Mouse (Mus musculus): Measurements from ENCODE around the gene Gm14412. TPM values are rescaled to one million over a fixed set of nuclear protein-coding genes. Genes with fewer than 3 reads are reported as not detected.
"Not testable (repeated sequence)": the region's sequence is repeated elsewhere in the genome, so short reads cannot be mapped to it uniquely, and the experiment has no call there.

The Gm14412 gene
- 0.05 TPM for polyA plus RNA-seq (2012; fragmentation: generic; extraction: Trizol)
- long read RNA-seq, experiment 1, result 0 reads
- long read RNA-seq, experiment 2, result 0 reads

DNA sequence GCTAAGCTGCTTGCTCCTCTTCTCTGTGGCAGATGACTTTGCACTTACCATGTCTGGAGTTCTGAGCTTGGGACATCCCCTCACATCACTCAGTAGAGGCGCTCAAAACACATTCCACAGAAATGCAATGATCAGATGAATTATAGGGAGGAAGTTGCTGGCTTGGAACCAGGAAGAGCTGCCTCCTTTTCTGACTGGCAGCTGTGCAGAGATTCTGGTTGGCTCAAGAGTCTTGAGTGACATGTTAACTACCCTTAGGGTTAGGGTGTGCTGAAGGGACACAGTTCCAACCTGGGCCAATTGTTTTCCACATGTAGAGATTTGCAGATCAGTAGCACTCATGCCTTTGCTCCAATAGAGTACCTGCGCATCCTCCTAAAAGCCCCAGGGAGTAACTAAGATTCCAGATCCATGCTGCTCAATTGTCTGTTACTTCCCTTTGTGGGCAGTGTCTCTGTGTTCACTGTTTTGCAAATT, at the start of gene Gm14412:
Gene Gm14412, minus strand, starts transcription at position 51 of the 477 bp plus-strand sequence.
- H3K79me3 ChIP-seq (ENCODE audit: low read depth); H3K4me3 ChIP-seq (ENCODE audit: insufficient read depth, poor library complexity, severe bottlenecking); H3K79me2 ChIP-seq (ENCODE audit: control insufficient read depth, insufficient read depth); H3K27me3 ChIP-seq (ENCODE audit: control insufficient read depth, insufficient read depth, insufficient read length); H3K36me3 ChIP-seq (ENCODE audit: control insufficient read depth, insufficient read depth); H3ac ChIP-seq (ENCODE audit: control insufficient read depth, insufficient read length, low read depth): not testable (repeated sequence)

DNA sequence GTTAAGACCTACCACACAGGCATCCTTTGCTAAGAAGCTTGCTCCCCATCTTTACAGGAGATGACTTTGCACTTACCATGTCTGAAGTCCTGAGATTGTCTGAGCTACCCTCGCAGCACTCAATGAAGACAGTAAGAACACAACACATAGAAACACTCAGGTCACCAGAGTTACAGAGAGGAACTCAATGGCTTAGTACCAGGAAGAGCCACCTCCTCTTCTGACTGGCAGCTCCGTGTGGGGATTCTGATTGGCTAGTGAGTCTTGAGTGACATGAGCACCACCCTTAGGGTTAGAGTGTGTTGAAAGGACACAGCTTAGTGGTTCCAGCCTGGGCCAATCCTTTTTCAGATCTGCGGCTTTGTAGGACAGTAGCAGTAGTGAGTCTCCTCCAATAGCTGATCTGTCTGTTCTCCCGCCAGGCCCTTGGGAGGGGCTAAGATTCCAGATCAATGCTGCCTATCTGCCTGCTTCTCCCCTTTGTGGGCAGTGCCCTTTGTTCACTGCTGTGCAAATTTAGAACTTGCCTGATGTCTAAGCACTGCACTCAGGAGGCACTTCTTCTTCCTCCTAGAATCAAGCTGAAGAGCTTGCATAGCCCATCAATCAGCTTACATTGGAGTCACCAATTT, 5.7 kb upstream of the Gm14412 start:
- not testable (repeated sequence) for H3ac ChIP-seq (ENCODE audit: control insufficient read depth, insufficient read length, low read depth); H3K79me3 ChIP-seq (ENCODE audit: low read depth); H3K4me3 ChIP-seq (ENCODE audit: insufficient read depth, poor library complexity, severe bottlenecking); H3K79me2 ChIP-seq (ENCODE audit: control insufficient read depth, insufficient read depth); H3K27me3 ChIP-seq (ENCODE audit: control insufficient read depth, insufficient read depth, insufficient read length); H3K36me3 ChIP-seq (ENCODE audit: control insufficient read depth, insufficient read depth)

DNA sequence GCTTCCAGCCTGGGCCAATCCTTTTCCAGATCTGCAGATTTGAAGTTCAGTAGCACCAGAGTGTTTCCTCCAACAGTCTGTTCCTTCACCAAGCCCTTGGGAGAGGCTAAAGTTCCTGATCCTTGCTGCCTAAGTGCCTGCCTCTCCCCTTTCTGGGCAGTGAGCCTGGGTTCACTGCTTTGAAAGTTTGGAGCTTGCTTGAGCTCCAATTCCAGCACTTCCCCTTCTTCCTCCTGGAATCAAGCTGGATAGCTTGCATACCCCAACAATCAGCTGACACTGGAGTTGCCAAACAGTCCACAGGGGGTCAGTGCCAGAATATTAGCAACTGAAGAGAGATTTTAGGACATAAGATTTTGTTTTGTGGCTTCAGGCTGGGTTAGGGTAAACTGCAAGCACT, 2.7 kb downstream of the Gm14412 start:
- H3ac ChIP-seq (ENCODE audit: control insufficient read depth, insufficient read length, low read depth); H3K4me3 ChIP-seq (ENCODE audit: insufficient read depth, poor library complexity, severe bottlenecking); H3K36me3 ChIP-seq (ENCODE audit: control insufficient read depth, insufficient read depth); H3K27me3 ChIP-seq (ENCODE audit: control insufficient read depth, insufficient read depth, insufficient read length); H3K79me2 ChIP-seq (ENCODE audit: control insufficient read depth, insufficient read depth); H3K79me3 ChIP-seq (ENCODE audit: low read depth): not testable (repeated sequence)

DNA sequence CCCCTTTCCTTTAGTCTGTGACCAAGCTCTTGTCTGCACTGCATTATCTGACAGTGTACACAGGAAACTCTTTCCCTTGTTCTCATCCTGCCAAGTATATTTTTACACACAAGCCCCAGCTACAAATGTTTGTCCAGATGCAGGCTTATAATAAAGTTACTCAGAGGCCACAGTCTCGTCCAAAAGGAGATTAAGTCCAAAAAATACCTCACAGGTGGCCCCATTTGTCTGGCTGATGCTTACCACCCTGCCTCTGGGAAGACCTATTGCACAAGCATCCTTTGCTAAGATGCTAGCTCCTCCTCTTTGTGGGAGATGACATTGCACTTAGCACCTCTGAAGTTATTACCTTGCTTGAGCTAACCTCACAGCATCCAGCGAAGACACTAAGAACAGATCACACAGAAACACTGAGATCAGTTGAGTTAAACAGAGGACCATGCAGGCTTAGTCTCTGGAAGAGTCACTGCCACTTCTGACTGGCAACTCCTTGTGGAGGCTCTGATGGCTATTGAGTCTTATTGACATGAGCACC, 3.3 kb downstream of the Gm14412 start:
- not testable (repeated sequence) for H3K27me3 ChIP-seq (ENCODE audit: control insufficient read depth, insufficient read depth, insufficient read length); H3K4me3 ChIP-seq (ENCODE audit: insufficient read depth, poor library complexity, severe bottlenecking); H3ac ChIP-seq (ENCODE audit: control insufficient read depth, insufficient read length, low read depth); H3K79me3 ChIP-seq (ENCODE audit: low read depth); H3K79me2 ChIP-seq (ENCODE audit: control insufficient read depth, insufficient read depth); H3K36me3 ChIP-seq (ENCODE audit: control insufficient read depth, insufficient read depth)

DNA sequence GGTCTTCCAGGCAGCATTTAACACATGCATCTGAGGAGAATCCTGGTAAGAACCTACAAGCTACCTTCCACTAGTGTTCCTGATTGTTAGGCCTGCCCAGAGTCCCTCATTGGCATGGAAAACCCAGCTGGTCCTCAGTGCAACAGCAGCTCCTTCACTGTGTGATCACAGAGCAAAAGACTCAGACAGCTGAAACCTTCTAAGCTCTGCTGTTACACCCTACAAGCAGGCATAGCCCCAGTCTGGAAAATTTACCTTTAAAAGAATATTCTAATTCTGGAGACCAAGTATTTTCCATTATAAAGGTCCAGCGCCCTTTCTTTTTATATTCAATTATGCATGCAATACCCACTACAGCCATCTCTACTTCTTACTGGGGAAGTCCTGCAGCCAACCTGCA, 5.1 kb downstream of the Gm14412 start:
- Histone ChIP-seq H3ac (ENCODE audit: control insufficient read depth, insufficient read length, low read depth) (no peak overlapping the region), H3K27me3 (ENCODE audit: control insufficient read depth, insufficient read depth, insufficient read length) (no peaks in the 10 kb centered on the region), H3K36me3 (ENCODE audit: control insufficient read depth, insufficient read depth) (no peaks in the 10 kb centered on the region), H3K4me3 (ENCODE audit: insufficient read depth, poor library complexity, severe bottlenecking) (no peak overlapping the region), H3K79me2 (ENCODE audit: control insufficient read depth, insufficient read depth) (no peaks in the 10 kb centered on the region), H3K79me3 (ENCODE audit: low read depth) (no peaks in the 10 kb centered on the region)
- TF ChIP-seq MAX (IDR thresholded peaks at IDR 0.05) (no peak), FOSL1 (IDR thresholded peaks at IDR 0.05; ENCODE audit: insufficient read depth, low read length, poor library complexity, severe bottlenecking) (no peak), MYOG (IDR thresholded peaks at IDR 0.05; ENCODE audit: control insufficient read depth, extremely low read depth, insufficient read length) (no peak), CTCF (IDR thresholded peaks at IDR 0.05; ENCODE audit: control insufficient read depth, insufficient read depth, insufficient read length) (no peak), CEBPB (IDR thresholded peaks at IDR 0.05; ENCODE audit: low read depth) (no peak), MYOD1 (IDR thresholded peaks at IDR 0.05; ENCODE audit: control insufficient read depth, insufficient read length, low read depth) (no peak), USF1 (IDR thresholded peaks at IDR 0.05; ENCODE audit: low read depth) (no peak)

DNA sequence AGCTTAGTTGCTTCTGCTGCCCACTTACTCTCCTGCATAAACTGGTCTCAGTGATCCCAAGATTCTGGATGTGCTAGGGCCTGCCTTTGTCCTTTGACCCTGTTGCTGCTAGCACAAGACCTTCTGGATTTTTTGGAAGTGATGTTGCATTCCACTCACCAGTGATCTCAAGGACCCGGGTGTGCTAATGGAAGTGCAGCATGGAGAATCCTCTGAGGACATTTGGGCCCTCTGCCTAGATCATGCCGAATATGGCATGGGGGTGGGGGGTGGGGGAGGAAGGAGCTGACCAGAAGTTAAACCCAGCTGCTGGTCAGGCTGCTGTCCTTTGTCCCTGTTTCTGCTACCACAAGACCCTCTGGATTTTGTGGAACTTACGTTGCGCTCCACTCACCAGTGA, 14.5 kb downstream of the Gm14412 start:
- not testable (repeated sequence) for H3ac ChIP-seq (ENCODE audit: control insufficient read depth, insufficient read length, low read depth); H3K27me3 ChIP-seq (ENCODE audit: control insufficient read depth, insufficient read depth, insufficient read length); H3K79me2 ChIP-seq (ENCODE audit: control insufficient read depth, insufficient read depth); H3K79me3 ChIP-seq (ENCODE audit: low read depth); H3K36me3 ChIP-seq (ENCODE audit: control insufficient read depth, insufficient read depth); H3K4me3 ChIP-seq (ENCODE audit: insufficient read depth, poor library complexity, severe bottlenecking)

DNA sequence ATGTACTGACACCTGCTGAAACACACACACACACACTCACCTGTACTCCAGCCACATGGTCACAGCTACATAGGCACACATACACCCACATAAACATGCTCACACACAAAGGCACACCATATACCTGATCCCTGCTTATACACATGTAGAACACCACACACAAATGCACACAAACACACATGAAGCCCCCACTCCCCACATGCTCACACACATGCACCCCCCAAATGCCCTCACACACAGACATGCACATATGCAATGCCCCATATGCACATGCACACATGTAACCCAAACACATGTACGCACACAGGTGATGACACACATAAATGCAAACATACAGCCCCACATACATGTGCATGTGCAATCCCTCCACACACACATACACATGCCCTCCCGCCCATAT, 19.1 kb downstream of the Gm14412 start:
- H3ac ChIP-seq (ENCODE audit: control insufficient read depth, insufficient read length, low read depth); H3K36me3 ChIP-seq (ENCODE audit: control insufficient read depth, insufficient read depth); H3K79me2 ChIP-seq (ENCODE audit: control insufficient read depth, insufficient read depth); H3K4me3 ChIP-seq (ENCODE audit: insufficient read depth, poor library complexity, severe bottlenecking); H3K27me3 ChIP-seq (ENCODE audit: control insufficient read depth, insufficient read depth, insufficient read length); H3K79me3 ChIP-seq (ENCODE audit: low read depth): not testable (repeated sequence)

DNA sequence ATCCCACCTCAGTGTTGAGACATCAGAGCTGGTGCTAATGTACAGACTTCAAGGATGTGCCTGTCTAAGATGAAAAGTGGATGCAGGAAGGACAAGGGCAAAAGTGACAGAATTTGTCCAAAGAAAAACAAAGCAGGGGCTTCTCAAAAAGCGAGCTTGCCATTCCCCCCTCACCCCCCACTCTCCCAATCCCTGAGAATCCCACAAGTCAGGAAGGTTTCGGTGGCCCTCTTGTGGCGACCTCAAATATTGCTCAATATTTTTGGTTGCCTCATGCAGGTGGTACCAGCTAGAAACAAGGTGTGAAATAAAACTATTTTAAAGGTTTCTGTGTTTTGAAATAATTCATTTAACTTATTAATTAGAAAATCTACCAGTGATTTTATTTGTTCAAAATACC, 40.4 kb downstream of the Gm14412 start:
- H3K79me3 ChIP-seq (ENCODE audit: low read depth); H3K27me3 ChIP-seq (ENCODE audit: control insufficient read depth, insufficient read depth, insufficient read length); H3K79me2 ChIP-seq (ENCODE audit: control insufficient read depth, insufficient read depth); H3K4me3 ChIP-seq (ENCODE audit: insufficient read depth, poor library complexity, severe bottlenecking); H3ac ChIP-seq (ENCODE audit: control insufficient read depth, insufficient read length, low read depth); H3K36me3 ChIP-seq (ENCODE audit: control insufficient read depth, insufficient read depth): not testable (repeated sequence)

DNA sequence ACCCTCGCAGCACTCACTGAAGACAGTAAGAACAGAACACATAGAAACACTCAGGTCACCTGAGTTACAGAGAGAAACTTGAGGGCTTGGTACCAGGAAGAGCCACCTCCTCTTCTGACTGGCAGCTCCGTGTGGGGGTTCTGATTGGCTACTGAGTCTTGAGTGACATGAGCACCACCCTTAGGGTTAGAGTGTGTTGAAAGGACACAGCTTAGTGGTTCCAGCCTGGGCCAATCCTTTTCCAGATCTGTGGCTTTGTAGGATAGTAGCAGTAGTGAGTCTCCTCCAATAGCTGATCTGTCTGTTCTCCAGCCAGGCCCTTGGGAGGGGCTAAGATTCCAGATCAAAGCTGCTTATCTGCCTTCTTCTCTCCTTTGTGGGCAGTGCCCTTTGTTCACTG, 46.4 kb downstream of the Gm14412 start:
- H3ac ChIP-seq (ENCODE audit: control insufficient read depth, insufficient read length, low read depth); H3K36me3 ChIP-seq (ENCODE audit: control insufficient read depth, insufficient read depth); H3K79me2 ChIP-seq (ENCODE audit: control insufficient read depth, insufficient read depth); H3K79me3 ChIP-seq (ENCODE audit: low read depth); H3K27me3 ChIP-seq (ENCODE audit: control insufficient read depth, insufficient read depth, insufficient read length); H3K4me3 ChIP-seq (ENCODE audit: insufficient read depth, poor library complexity, severe bottlenecking): not testable (repeated sequence)

DNA sequence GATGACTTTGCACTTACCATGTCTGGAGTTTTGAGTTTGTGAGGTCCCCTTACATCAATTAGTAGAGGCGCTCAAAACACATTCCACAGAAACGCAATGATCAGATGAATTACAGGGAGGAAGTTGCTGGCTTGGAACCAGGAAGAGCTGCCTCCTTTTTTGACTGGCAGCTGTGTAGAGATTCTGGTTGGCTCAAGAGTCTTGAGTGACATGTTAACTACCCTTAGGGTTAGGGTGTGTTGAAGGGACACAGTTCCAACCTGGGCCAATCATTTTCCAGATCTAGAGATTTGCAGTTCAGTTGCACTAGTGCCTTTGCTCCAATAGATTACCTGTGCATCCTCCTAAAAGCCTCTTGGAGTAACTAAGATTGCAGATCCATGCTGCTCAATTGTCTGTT, 51.9 kb downstream of the Gm14412 start:
- H3K27me3 ChIP-seq (ENCODE audit: control insufficient read depth, insufficient read depth, insufficient read length); H3ac ChIP-seq (ENCODE audit: control insufficient read depth, insufficient read length, low read depth); H3K4me3 ChIP-seq (ENCODE audit: insufficient read depth, poor library complexity, severe bottlenecking); H3K79me2 ChIP-seq (ENCODE audit: control insufficient read depth, insufficient read depth); H3K36me3 ChIP-seq (ENCODE audit: control insufficient read depth, insufficient read depth); H3K79me3 ChIP-seq (ENCODE audit: low read depth): not testable (repeated sequence)

DNA sequence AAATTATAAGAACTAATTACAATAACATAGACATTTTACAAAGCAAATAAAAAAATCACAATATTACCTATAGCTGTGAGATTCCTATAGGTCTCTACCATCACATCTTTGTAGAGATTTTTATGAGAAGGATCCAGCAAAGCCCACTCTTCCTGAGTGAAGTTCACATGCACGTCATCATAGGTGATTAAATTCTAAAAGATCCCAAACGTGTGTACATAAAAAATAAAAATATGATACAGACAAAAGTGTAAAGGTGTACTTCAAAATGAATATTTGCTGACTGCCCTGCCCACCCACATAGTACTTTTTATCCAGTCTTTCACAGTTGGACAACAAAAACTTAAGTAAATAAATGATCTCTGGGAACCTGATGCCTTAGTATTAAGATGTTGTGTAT, 57.2 kb downstream of the Gm14412 start, which contains the start of gene Gm14409:
Gene Gm14409, minus strand, starts transcription at position 101 of the 400 bp plus-strand sequence.
- H3K36me3 ChIP-seq (ENCODE audit: control insufficient read depth, insufficient read depth); H3K4me3 ChIP-seq (ENCODE audit: insufficient read depth, poor library complexity, severe bottlenecking); H3K79me2 ChIP-seq (ENCODE audit: control insufficient read depth, insufficient read depth); H3K79me3 ChIP-seq (ENCODE audit: low read depth); H3ac ChIP-seq (ENCODE audit: control insufficient read depth, insufficient read length, low read depth); H3K27me3 ChIP-seq (ENCODE audit: control insufficient read depth, insufficient read depth, insufficient read length): not testable (repeated sequence)

All from C2C12 (cell line).